Mouse (Mus musculus) heart, embryonic 15.5 days (tissue): ENCODE measurements at regions not wholly inside any gene's neighbourhood (a gene's known extent, or its start where the extent isn't known, plus 50 kb on each side); places are given as distances from the start of the nearest gene placed in this dataset.

Experiments
- ATAC-seq: fragments of 200-750 bp; cut with Nextera tagmentation; replicated peaks from 2 replicates; pipeline ENCODE4 v1.8.0; 2017; ENCODE audit warnings: low read depth, moderate TSS enrichment; ENCODE audit not compliant: insufficient number of reproducible peaks, insufficient read depth, low FRiP score
- H3K27ac ChIP-seq: fragments of 300-500 bp; sonication (generic); 2 replicates; pipeline ENCODE4 v1.5.1; 2015; ENCODE audit warnings: mild to moderate bottlenecking, inconsistent platforms
- H3K27me3 ChIP-seq: fragments of 300-500 bp; sonication (generic); 2 replicates; pipeline ENCODE4 v1.6.1; 2015; ENCODE audit warnings: inconsistent platforms
- H3K36me3 ChIP-seq: fragments of 300-500 bp; sonication (generic); 2 replicates; pipeline ENCODE4 v1.6.1; 2015; ENCODE audit warnings: mild to moderate bottlenecking, inconsistent platforms
- H3K4me1 ChIP-seq: fragments of 300-500 bp; sonication (generic); replicated peaks from 2 replicates; pipeline ENCODE4 v1.6.1; 2015; ENCODE audit warnings: inconsistent platforms
- H3K4me2 ChIP-seq: fragments of 300-500 bp; sonication (generic); 2 replicates; pipeline ENCODE4 v1.6.1; 2015; ENCODE audit warnings: inconsistent platforms, mild to moderate bottlenecking, moderate library complexity
- H3K4me3 ChIP-seq: fragments of 300-500 bp; sonication (generic); 2 replicates; pipeline ENCODE4 v1.5.1; 2015; ENCODE audit warnings: mild to moderate bottlenecking, inconsistent platforms
- H3K9ac ChIP-seq: fragments of 300-500 bp; sonication (generic); 2 replicates; pipeline ENCODE4 v1.6.1; 2015; ENCODE audit warnings: mild to moderate bottlenecking, inconsistent platforms
- H3K9me3 ChIP-seq: fragments of 300-500 bp; sonication (generic); replicated peaks from 2 replicates; pipeline ENCODE4 v1.6.1; 2016; ENCODE audit warnings: inconsistent platforms
- WGBS: fragments of 180-500 bp; shearing (Covaris S2); methylation state at CpG from one replicate; pipeline ENCODE4 v1.1.7; 2015; ENCODE audit warnings: mixed read lengths; 5-methylcytosine and 5-hydroxymethylcytosine counted together

DNA sequence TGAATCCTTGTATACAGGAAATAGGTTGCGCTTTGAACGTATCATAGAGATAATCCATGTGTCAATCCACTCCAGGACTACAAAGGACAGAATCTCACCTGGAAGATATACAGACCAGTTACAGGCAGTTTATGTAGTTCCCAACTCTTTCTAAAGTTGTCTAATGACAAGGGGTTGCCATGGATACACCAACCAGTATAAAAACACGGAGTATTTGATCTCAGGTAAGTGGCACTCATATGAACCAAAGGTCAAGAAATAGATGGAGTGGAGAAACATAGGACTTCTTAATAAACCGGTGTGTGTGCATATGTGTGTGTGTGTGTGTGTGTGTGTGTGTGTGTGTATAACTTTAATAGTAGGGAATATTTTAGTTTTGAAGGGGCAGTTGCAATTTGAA is 266.0 kb upstream of the Arrdc4 start:
- no peaks in the 10 kb centered on the region for H3K9me3 ChIP-seq
- no peak for ATAC-seq
- no peaks in the 10 kb centered on the region for H3K4me1 ChIP-seq
- no peak overlapping the region for H3K9ac ChIP-seq
- H3K36me3 ChIP-seq: no peaks in the 10 kb centered on the region
- 85% methylated on average over 4 of the region's 4 CpGs for WGBS
- no peak overlapping the region for H3K4me2 ChIP-seq
- no peaks in the 10 kb centered on the region for H3K27me3 ChIP-seq
- H3K27ac ChIP-seq: no peak overlapping the region
- H3K4me3 ChIP-seq: no peak overlapping the region

DNA sequence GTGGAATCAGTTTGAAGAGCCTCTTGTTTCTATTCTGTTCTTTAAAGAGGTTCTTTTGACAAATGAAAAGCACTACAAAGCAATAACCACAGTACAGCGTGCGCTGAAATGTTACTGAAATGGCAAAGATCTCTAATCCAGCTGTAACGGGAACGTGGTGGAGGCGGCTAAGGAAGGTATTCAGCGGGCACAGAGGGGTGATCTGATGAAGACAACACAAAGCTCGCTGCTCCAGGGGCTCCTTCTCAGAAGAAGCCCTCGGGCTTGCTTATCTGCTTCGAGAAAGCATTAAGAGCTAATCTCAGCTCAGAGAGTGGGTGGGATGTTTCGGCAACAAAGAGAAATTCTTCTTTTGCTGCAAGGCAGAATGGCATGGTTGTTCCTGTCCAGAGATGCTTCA is 258.2 kb upstream of the Arrdc4 start:
- no peaks in the 10 kb centered on the region for H3K4me1 ChIP-seq
- H3K27ac ChIP-seq: no peak overlapping the region
- H3K36me3 ChIP-seq: no peaks in the 10 kb centered on the region
- no peak overlapping the region for H3K4me2 ChIP-seq
- no peak overlapping the region for H3K4me3 ChIP-seq
- H3K27me3 ChIP-seq: no peaks in the 10 kb centered on the region
- no peak overlapping the region for H3K9ac ChIP-seq
- no peak for ATAC-seq
- 55% methylated on average over 10 of the region's 10 CpGs for WGBS
- no peaks in the 10 kb centered on the region for H3K9me3 ChIP-seq

DNA sequence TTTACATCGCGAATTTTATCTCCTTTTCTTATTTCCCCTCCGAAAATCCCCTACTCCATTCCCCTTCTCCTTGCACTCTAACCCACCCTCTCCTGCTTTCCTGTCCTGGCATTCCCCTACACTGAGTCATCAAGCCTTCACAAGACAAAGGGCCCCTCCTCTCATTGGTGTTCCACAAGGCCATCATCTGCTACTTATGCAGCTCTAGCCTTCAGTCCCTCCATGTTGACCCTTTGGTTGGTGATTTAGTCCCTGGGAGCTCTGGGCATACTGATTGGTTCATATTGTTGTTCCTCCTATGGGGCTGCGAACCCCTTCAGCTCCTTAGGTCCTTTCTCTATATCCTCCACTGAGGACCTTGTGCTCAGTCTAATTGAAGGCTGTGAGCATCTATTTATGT is 239.0 kb upstream of the Arrdc4 start:
- Histone ChIP-seq H3K36me3 (no peaks in the 10 kb centered on the region), H3K9me3 (no peaks in the 10 kb centered on the region), H3K4me3 (no peak overlapping the region), H3K27me3 (no peaks in the 10 kb centered on the region), H3K4me1 (no peaks in the 10 kb centered on the region), H3K4me2 (no peak overlapping the region), H3K27ac (no peak overlapping the region), H3K9ac (no peak overlapping the region)
- WGBS: 87% methylated on average over 4 of the region's 4 CpGs
- no peak for ATAC-seq

DNA sequence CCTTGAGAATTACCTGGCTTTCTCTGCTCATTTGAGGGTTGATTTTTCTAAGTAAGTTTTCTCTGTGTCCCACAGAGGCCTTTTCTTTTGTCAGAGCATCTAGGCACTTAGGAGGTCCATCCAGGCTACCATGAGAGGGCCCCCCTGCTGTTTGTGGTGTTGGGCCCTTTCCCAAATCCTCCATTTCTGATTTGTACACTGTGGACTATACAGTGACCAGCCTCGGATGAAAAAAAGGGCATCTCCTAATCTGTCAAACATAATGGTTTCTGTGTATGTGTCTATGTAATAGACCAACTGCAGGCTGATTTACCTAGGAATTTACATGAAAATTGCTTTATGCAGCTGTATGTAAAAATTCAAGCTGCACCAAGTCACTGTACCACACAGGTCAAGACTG is 234.9 kb upstream of the Arrdc4 start:
- no peaks in the 10 kb centered on the region for H3K4me1 ChIP-seq
- WGBS: 49% methylated on average over 1 of the region's 1 CpGs
- no peak overlapping the region for H3K4me3 ChIP-seq
- no peak for ATAC-seq
- no peak overlapping the region for H3K27ac ChIP-seq
- H3K9ac ChIP-seq: no peak overlapping the region
- H3K27me3 ChIP-seq: no peaks in the 10 kb centered on the region
- no peaks in the 10 kb centered on the region for H3K36me3 ChIP-seq
- no peaks in the 10 kb centered on the region for H3K9me3 ChIP-seq
- H3K4me2 ChIP-seq: no peak overlapping the region

DNA sequence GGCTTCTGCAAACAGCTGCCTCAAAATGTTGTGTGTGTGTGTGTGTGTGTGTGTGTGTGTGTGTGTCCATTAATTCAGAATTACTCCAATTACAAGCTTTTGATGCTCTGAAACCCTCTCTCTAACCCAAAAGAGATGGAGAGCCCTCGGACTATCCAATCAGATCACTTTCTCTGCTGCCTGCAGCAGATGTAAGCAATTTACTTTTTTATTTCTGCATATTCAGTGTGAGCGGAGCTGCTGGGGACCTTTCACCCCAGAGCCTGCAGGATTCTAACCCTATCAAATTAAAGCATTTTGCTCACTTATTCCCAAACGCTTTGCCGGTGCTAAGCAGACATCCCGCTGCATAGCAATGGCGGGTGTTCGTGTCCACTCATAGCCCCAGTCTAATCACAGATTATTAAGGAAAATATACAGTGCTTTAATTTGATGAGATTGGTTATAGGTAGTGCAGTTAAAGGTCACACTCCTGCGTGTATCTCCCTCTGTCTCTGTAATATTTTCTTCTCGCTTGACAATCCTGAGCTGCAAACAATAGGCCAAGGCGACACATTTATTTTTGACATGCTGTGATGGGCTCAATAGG is 234.0 kb upstream of the Arrdc4 start:
- Histone ChIP-seq H3K27me3 (no peaks in the 10 kb centered on the region), H3K36me3 (no peaks in the 10 kb centered on the region), H3K27ac (no peak overlapping the region), H3K4me3 (no peak overlapping the region), H3K4me1 (no peaks in the 10 kb centered on the region), H3K9me3 (no peaks in the 10 kb centered on the region), H3K4me2 (no peak overlapping the region), H3K9ac (no peak overlapping the region)
- ATAC-seq: no peak
- WGBS: 79% methylated on average over 10 of the region's 10 CpGs

DNA sequence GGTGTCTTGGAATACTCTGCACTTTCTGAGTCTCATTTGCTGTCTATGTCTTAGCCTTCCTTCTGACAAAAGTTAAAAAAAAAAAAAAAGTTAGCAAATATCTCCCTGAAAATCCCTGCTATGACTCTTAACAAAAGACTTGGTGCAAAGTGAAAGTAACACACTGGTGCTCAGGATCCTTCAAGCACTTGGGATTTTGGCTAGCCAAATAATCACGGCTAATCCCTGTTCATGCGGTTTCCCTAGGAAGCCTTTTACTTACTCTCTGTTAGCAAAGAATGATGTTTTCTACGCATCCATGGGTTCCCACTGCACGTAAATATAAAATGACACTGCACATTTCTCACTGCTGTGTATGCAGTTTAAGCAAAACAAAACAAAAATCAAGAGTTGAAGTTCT is 229.5 kb upstream of the Arrdc4 start:
- Histone ChIP-seq H3K9me3 (no peaks in the 10 kb centered on the region), H3K4me3 (no peak overlapping the region), H3K27ac (no peak overlapping the region), H3K36me3 (no peaks in the 10 kb centered on the region), H3K4me2 (no peak overlapping the region), H3K9ac (no peak overlapping the region), H3K4me1 (no peaks in the 10 kb centered on the region), H3K27me3 (no peaks in the 10 kb centered on the region)
- no peak for ATAC-seq
- WGBS: 51% methylated on average over 4 of the region's 4 CpGs

DNA sequence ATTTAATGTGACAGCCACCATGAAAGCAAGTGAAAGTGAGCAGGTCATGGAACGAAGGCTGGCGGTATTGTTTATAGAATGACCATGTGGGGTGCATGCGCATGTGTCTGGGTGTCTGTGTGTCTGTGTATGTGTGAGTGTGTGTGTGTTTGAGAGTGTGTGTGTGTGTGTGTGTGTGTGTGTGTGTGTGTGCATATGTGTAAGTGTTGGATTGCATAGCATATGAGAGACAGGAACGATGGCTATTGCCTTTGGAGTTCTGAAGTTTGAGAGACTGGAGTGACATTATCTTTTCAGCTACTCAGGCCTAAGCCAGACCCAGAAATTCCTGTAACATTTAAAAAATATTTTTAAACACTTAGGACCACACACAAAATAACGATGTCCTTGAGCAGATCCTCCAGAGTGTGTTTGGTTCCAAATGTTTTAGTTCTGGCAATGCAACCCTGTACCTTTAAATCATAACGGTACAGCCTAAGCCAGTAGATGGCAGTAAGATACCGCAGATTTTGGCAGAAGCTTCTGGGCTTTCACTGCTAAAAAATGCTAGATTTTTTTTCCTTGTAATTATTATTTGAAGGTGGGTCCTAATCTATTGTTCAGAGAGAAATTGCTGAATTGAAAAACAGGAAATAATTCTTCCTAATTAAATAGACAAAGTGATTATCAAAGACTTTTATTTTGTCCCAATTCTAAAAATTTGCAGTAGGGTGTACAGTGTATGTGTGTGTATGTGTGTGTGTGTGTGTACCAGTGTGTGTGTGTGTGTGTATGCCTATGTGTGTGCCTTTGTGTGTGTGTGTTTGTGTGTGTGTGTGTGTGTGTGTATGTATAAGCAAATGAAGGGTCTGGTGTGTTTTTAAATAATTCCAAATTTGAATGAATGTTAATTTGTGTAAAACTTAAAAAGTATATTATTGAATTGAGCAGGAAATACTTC is 228.0 kb upstream of the Arrdc4 start:
- no peaks in the 10 kb centered on the region for H3K9me3 ChIP-seq
- H3K4me2 ChIP-seq: no peak overlapping the region
- ATAC-seq: no peak
- no peak overlapping the region for H3K4me3 ChIP-seq
- H3K36me3 ChIP-seq: no peaks in the 10 kb centered on the region
- 57% methylated on average over 7 of the region's 7 CpGs for WGBS
- H3K9ac ChIP-seq: no peak overlapping the region
- H3K4me1 ChIP-seq: no peaks in the 10 kb centered on the region
- H3K27ac ChIP-seq: no peak overlapping the region
- no peaks in the 10 kb centered on the region for H3K27me3 ChIP-seq

DNA sequence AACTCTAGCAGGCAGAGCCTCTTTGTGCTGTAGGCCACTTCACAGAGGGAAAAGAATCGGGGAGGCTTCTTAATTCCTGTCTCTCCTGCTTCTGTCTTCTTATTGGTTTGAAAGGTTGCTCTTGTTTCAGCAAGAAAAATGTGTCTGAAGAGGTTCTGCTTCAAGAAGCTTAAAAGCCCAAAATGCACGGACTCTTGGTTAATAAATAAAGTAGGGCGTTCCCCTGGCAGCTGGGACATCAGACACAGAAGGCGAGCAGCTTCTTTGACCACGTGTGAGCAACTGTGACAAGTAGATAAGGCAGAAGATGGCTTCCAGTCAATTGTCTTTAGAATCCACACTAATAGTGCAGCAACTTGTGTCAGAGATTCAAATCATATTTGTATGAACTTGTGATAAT is 226.9 kb upstream of the Arrdc4 start:
- Histone ChIP-seq H3K27me3 (no peaks in the 10 kb centered on the region), H3K36me3 (no peaks in the 10 kb centered on the region), H3K27ac (no peak overlapping the region), H3K4me3 (no peak overlapping the region), H3K4me2 (no peak overlapping the region), H3K4me1 (no peaks in the 10 kb centered on the region), H3K9ac (no peak overlapping the region), H3K9me3 (no peaks in the 10 kb centered on the region)
- no peak for ATAC-seq
- 46% methylated on average over 5 of the region's 5 CpGs for WGBS

DNA sequence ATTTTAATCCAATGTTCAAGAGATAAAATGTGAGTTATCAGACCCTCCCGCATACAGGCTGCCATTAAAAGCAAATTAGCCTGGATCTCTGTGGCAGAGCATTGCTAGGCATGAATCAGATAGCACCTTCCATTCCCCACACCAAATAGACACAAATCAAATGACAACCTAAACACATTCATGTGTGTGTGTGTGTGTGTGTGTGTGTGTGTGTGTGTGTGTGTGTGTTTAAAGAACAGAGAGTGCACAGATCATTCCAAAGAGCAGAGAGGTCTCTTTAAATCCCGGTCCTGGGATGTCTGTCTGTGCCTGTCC is 226.5 kb upstream of the Arrdc4 start:
- no peaks in the 10 kb centered on the region for H3K36me3 ChIP-seq
- no peak overlapping the region for H3K4me3 ChIP-seq
- no peaks in the 10 kb centered on the region for H3K27me3 ChIP-seq
- H3K4me1 ChIP-seq: no peaks in the 10 kb centered on the region
- WGBS: 50% methylated on average over 2 of the region's 2 CpGs
- H3K4me2 ChIP-seq: no peak overlapping the region
- ATAC-seq: no peak
- no peaks in the 10 kb centered on the region for H3K9me3 ChIP-seq
- H3K27ac ChIP-seq: no peak overlapping the region
- no peak overlapping the region for H3K9ac ChIP-seq

DNA sequence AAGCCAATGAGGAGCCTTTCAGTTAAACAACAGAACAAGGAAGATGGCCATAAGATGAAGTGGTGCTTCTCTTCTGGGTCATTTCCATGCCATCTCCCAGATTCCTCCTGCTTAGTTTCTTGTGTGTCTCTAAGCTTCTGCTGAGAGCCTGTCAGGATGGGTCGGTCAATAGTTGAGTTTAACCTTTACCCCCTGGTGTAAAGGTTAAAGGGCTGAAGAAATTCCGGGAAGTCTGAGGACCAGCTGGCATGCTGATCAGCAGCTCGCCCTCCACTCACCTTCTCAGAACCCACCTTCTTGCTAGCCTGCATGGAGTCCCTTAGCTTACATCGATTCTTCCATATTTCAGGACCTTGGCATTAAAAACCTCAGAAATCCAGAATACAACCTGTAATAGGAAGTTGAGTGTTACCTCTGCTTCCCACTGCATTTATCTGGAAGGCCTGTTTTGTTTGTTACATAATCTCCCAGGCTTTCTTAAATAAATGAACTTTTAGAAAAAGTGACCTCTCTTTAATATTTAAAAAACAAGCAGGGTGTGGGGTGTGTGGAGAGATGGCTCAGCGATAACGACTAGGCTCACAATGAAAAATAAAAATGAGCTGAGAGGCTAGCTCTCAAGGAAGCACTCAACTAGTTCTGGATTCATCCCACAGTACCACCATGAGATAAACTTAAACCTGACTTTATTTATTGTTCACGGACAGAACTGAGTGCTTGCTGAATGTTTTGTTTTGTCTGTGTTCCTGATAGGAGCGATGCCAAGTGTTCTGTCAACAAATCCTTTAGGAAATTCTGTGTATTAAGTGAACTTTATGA is 225.9 kb upstream of the Arrdc4 start:
- Histone ChIP-seq H3K4me1 (no peaks in the 10 kb centered on the region), H3K36me3 (no peaks in the 10 kb centered on the region), H3K4me2 (no peak overlapping the region), H3K4me3 (no peak overlapping the region), H3K9me3 (no peaks in the 10 kb centered on the region), H3K27ac (no peak overlapping the region), H3K27me3 (no peaks in the 10 kb centered on the region), H3K9ac (no peak overlapping the region)
- 68% methylated on average over 8 of the region's 8 CpGs for WGBS
- no peak for ATAC-seq

DNA sequence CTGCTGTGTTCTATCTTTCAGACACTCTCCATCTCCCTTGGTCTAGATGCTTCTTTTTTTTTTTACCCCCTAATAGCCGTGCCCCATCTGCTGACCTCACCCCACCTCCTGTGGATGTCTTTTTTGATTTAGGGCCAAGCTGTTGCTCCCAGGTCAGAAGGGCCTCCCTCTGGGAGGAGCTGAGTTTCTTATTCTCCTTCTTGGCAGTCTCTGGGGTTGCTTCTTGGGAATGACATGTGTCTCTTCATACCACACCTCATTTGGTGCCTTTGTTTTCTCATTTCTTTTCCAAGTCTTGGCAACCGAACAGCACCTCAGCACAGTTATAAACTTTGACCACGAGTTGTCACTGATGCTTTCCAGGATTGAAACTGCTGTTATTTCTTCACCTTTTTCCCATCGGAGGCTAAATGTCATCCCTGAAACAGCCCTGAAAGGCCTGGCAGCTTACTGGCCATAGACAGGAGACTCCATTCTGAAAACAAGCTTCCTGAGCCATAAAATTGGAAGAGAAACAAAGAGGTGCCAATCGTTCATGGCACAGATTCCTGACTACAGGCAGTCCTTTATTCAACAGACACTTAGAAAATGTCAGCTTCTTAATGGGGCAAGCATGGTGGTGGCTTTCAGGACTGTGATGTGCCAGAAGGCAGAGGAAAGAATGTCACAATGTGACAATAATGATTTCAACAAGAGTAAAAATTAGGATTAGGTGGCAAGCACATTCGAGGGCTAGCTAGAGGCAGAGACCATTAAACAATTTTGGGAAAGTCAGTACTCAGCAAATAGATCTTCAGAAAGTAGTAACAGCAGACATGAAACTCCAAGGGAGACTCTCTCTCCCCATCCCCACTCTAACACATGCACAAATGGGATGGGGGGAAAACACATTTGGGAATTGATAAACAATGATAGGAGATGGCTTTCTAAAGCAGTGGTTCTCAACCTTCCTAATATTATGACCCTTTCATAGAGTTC is 197.1 kb upstream of the Arrdc4 start:
- H3K9me3 ChIP-seq: no peaks in the 10 kb centered on the region
- H3K9ac ChIP-seq: no peak overlapping the region
- H3K36me3 ChIP-seq: no peaks in the 10 kb centered on the region
- WGBS: 52% methylated on average over 6 of the region's 6 CpGs
- no peak; the same call in 1 of the 2 replicates for ATAC-seq
- no peak overlapping the region for H3K4me2 ChIP-seq
- no peak overlapping the region for H3K4me3 ChIP-seq
- H3K27me3 ChIP-seq: no peaks in the 10 kb centered on the region
- no peak overlapping the region for H3K27ac ChIP-seq
- no peaks in the 10 kb centered on the region for H3K4me1 ChIP-seq
